Mouse (Mus musculus) retina, postnatal 7 days (tissue): ENCODE results near the gene Cnpy2.
"Not testable (repeated sequence)": the region's sequence is repeated elsewhere in the genome, so short reads cannot be mapped to it uniquely, and the experiment has no call there.

Experiments used
- DNase-seq: peaks from one replicate; pipeline ENCODE4 v3.0.0-alpha.2; 2012; ENCODE audit warnings: low read depth, low spot score

Cnpy2 gene

DNA sequence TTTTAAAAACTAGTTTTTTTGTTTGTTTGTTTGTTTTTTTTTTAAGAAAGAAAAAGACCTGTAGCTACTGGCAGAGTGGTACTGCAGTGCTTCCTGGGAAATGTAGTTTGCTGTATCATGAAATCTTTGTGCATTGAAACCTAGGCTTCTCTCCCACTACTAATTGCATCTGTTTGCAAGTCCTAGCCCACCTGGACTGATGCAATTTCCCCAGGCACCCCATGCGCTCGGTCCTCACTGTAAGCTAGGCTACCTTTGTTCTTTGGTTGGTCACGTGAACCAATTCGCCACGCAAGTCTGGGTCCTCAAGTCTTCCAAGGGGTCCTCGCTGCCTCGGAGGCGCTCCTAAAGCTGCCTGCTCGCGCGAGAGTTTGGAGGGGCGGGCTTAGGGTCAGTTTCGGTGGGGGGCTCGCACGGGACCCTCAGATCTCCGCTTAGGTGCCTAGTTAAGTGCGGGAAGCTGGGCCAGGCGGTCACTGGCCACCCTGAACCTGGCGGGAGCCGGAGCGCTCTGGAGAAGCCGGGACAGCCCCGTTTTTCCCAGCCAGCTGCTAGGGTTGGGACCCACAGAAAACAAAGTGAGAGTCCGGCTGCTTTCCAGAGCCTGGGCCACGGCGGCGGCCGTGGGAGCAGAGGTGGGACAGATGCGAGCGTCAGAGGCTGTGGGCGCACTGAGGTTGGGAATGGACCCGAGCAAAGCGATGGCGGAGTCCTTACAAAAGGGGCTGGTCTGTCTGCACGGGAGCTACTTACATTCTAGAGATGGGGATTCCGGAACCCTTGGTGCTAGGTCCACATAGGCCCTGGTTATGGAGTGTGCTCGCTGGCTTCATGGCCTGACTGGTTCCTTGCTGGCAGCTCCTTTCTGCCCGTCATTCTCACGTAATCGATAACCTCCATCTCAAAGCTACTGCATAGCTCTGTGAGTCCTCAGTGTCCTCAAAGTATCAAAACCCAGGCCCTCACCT is at the start of gene Cnpy2:
Gene Cnpy2, plus strand, starts transcription at position 319 of the 968 bp plus-strand sequence.
- peak; percentile 80 for DNase-seq

- not testable (repeated sequence) for DNase-seq
These were observed 49.3 kb upstream of the Cnpy2 start for GRCm38 (mm10) chr10:128272819-128273439.

- DNase-seq = not testable (repeated sequence)
These were observed 46.9 kb upstream of the Cnpy2 start for GRCm38 (mm10) chr10:128275374-128275773.

DNA sequence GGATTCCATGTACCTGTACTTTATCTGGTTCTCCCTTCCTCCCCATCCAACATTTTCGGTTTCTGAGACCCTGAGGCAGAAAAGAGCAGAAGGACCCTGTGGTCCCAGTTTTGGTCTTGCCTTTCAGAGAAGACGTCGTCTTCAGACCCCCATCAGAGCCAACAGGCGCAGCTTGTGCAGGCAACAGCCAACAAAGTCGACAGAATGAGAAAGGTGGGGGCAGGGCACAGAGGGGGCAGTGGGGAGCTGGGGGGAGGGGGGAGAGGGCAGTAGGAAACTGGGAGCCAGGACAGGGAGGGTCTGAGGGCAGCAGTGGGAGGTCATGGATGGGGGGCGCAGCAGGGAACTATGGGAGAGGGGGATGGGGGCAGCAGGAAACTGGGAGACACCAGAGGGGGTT is 44.1 kb upstream of the Cnpy2 start:
- DNase-seq = no peak

DNA sequence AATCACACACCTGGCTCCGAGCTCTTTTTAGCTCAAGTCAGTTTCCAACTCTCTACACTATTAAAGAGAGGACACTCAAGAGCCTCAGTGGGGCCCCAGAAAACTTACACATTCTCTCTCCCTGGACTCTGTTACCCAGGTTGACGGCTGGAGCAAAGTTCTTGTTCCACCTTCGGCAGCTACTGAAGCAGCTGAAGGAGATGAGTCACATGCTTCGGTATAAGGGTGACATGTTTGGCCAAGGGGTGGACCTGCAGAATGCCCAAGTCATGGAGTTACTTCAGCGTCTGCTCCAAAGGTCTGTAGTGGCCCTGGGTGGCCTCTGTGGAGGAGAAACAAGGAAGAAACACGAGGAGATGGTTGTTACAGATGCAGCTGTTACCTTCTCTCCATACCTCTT is 41.3 kb upstream of the Cnpy2 start:
- DNase-seq = no peak

GRCm38 (mm10) chr10:128281682-128282081 is 40.6 kb upstream of the Cnpy2 start:
- no peak for DNase-seq

- no peak for DNase-seq
These were observed 39.3 kb upstream of the Cnpy2 start for GRCm38 (mm10) chr10:128282886-128283450.

DNA sequence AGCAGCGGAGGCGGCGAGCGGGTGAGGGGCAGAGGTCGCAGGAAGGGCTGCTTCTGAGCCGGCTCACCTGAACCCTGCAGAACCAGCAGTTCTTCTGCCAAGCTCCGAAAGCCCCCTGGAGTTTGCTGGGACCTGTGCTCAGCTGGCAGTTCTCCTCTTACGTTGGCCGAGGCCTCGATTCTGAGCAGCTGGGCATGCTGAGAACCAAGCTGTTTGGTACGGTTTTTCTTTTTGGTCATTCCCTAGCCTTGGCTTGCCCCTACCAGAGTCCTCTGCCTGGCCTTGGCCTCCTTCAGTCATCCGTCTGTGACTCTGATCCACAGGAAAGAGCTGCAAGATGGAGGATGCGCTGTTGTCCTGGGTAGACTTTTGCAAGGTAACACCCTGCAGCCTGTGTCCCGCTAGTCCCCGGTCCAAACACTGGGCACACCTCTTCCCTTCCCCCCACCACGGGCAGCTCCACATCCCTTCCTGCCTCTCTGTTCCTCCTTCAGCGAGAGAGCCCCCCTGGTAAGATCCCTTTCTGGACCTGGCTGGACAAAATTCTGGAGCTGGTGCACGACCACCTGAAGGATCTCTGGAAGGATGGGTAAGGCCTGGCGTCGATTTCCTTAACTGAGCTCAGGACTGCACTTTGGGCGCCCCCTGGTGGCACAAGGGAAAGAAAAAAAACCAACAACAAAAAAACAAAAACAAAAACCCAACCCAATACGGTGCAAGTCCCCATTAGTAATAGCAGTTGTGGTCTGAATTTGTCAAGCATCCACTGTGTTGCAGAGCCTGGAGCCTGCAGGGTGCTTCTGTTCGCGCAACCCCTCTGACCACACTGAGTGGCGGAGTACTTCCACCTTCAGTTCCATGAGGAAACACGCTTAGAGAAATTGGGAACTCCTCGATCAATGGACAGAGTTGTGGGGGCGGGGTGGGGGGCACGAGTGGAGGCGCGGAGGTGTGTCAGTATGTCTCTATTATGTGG is 38.4 kb upstream of the Cnpy2 start:
- DNase-seq = peak; percentile 62

DNA sequence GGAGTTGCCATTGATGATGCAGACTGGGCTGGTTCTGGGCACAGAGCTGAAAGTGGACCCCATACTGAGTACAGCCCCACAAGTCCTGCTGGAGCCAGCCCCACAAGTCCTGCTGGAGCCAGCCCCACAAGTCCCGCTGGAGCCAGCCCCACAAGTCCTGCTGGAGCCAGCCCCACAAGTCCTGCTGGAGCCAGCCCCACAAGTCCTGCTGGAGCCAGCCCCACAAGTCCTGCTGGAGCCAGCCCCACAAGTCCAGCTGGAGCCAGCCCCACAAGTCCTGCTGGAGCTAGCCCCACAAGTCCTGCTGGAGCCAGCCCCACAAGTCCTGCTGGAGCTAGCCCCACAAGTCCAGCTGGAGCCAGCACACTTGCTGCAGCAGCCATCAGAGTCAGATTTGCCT is 31.7 kb upstream of the Cnpy2 start:
- not testable (repeated sequence) for DNase-seq

GRCm38 (mm10) chr10:128296370-128297090 is 25.7 kb upstream of the Cnpy2 start:
- DNase-seq = no peak

DNA sequence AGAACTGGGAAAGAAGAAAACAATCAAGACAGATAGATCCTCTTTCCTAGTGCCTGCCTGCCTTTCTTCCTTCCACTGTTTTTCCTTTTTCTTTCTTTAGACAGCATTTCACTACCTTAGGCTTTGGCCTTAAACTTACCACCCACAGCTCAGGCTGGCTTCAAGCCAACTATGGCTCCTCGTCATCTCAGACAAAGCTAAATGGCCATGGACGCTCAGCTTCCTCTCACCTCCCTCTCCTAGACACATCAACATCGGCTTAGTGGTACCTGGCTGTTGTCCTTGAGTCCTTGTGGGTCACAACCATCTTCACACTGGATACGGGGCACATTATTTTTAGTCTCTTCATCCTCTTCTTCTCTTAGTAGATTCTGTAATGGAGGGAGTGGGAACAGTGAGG is 25.0 kb upstream of the Cnpy2 start:
- DNase-seq = no peak

DNA sequence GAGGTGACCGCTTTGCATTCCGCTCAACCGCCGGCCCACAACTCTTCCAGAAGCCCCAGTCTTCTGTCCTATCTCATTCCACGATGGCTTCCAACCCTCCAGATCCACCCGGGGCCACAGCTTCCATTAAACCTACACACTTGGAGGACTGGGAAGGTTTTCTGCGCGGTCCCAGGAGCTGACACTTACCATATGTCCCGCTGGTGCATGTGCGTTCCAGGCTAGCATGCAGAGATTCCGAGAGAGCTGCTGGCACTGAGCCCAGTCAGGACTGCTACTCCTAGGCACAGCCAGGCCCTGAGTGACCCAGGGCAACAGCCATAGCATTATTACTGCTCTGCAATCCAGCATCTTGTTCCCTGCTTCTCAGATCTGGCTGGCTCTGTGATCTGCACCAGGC is 24.6 kb upstream of the Cnpy2 start:
- DNase-seq = no peak

- no peak for DNase-seq
These were observed 24.0 kb upstream of the Cnpy2 start for GRCm38 (mm10) chr10:128298243-128298642.

GRCm38 (mm10) chr10:128298702-128299171 is 23.5 kb upstream of the Cnpy2 start, which contains the start of gene Il23a:
Gene Il23a (minus strand): TSS chr10:128298752.
- no peak for DNase-seq

GRCm38 (mm10) chr10:128302357-128302756 is 19.9 kb upstream of the Cnpy2 start:
- no peak for DNase-seq

GRCm38 (mm10) chr10:128302785-128303125 is 19.5 kb upstream of the Cnpy2 start:
- no peak for DNase-seq

DNA sequence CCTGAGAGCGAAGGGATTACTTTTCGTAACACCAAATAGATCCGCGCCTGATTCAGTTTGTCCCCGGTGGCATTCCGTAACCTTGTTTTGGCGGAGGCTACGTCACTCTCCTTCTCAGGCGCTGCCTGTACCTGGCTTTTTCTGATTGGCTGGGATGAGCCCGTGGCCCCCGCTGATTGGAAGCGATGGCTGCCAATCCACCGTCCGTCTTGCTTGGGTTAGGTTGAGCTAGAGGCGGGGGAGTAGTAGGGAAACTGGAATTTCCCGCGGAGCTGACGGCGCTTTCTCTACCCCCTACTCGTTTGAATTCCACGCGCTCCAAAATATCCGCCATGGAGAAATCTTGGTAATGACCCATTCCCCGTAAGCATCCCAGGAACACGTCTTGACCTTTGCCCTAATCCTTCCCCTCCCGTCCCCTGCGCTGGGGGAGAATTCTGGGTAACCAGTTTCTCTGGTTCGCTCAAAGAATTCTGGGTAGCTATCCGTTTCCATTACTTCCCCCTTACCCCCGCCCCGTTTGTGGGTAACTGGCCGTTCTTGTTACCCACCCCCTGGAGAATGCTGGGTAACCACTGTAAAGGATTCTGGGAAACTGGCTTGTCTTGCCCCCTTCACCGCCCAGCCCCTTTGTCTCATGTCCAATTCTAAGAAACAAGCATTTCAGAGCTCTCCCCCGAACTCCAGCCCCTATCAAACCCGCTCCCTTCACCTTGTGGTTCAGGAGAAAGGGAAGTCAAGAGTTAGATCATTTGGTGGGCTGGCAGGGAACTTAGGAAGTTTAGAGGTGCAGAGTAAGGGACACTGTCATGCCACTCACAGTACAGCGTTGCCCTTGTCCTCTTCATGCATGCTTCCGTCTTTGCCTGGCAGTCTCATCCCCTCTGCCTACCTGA is 18.9 kb upstream of the Cnpy2 start, which contains the start of gene Pan2:
Gene Pan2, plus strand, starts transcription at position 210 of the 896 bp plus-strand sequence.
- peak; percentile 99 for DNase-seq

DNA sequence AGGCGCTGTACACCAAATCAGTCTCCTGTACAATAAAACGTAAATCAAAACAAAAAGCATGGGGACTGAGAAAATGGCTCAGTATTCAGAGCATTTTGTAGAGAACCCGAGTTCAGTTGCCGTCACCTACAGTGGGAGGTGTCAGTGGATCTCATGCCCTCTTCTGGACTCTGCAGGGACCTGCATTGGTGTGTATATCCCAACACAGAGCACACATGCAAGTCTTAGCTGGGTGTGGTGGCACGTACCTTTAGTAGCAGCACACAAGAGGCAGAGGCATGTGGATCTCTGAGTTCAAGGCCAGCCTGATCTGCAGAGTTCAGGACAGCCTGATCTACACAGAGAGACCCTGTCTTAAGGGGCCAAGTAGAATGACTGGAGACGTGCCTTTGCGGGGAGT is 12.6 kb upstream of the Cnpy2 start:
- no peak for DNase-seq

- no peak for DNase-seq
These were observed 12.1 kb upstream of the Cnpy2 start for GRCm38 (mm10) chr10:128310177-128310576.
